Mouse (Mus musculus): ENCODE measurements at regions not wholly inside any gene's neighbourhood (a gene's known extent, or its start where the extent isn't known, plus 50 kb on each side); places are given as distances from the start of the nearest gene placed in this dataset.

DNA sequence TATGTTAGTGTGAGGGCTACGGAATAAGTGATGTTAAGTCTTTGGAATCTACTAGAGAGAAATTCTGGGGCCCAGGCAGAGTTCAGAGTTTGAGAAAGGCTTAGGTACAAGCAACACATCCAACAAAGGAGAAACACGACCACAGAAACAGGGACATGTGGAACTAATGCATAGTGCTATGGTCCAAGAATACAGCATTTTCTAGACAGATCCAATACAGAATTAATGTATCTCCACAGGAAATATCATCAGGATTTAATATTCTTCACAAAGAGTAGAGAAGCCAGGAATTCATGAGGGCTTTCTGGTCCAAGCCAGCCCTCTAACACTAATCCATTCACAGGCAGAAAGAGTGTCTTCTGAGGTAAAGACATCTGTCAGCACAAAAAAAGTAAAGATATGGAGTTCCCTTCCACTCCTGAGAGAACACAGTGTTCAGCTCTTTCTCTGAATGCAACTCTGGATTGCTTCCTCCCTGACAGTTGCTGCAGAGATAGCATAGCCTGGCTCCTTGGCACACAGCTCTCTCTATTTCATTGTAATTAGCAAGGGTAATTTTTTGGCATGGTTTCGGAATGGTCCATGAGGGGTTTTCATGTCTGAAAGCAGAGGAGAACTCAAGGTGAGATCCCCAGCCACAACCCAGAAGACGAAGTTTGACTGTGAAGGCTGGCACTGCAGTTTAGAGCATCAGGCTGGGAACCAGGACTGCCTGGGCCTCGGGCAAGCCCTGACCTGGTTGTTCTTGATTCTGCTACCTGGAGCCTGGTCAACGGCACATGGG is 161.1 kb upstream of the Mki67 start:
- ATAC-seq (replicated peaks; ENCODE audit: poor library complexity, severe bottlenecking) = no peak

DNA sequence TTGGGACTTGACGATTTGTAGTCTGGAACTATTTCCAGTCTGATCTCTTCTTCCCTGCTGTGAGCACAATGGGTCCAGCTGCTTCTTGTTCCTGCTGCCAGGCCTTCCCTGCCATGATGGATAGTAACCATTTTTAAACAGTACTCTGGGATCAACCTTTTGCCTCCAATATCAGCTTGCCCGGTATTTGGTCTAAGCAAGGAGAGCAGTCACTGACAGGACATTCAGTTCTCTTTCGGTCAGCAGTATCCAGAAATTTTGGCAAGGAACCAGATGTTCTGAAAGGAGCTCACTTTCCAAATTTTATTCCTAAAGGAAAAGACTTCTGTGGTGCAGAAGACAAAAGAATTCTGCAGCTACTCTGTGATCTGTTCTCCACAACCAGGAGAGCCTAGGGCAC is 162.6 kb upstream of the Mki67 start:
- no peak for ATAC-seq (replicated peaks; ENCODE audit: poor library complexity, severe bottlenecking)

DNA sequence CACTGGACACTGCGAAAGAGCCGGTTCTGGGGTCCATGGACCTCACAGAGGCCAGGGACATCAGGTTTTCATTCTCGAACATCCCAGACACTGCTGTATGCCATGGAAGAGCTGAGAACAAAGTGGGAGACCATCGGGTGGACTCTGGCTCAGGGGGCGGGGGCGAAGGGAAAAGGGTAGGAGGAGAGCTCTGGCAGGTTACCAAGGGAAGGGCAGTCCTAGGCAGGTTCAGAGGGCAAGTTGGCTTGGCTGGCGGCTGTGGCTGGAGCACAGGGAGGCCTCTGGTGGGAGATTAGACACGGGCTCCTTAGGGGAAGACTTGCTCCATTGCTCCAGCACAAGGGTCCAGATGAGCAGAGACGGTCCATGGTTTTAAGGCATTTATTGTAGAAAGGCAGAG is 164.3 kb upstream of the Mki67 start:
- no peak for ATAC-seq (replicated peaks; ENCODE audit: poor library complexity, severe bottlenecking)

DNA sequence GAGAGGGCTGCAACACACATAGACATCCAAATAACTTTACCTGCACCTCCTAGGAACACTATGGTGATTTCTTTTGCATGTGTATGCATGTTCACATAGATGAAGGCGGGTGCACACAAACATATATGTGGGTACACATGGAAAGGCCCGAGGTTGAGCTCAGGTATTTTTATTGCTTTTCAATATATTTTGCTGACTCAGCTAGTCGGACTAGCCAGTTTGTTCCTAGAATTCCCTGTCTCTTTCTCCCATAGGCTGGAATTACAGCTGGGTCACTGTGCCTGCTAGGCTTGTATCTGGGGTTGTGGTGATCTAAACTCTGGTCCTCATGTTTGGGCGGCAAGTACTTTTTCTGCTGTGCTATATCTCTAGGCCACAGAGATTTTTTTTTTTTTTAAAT is 166.1 kb upstream of the Mki67 start:
- ATAC-seq (replicated peaks; ENCODE audit: poor library complexity, severe bottlenecking) = no peak

DNA sequence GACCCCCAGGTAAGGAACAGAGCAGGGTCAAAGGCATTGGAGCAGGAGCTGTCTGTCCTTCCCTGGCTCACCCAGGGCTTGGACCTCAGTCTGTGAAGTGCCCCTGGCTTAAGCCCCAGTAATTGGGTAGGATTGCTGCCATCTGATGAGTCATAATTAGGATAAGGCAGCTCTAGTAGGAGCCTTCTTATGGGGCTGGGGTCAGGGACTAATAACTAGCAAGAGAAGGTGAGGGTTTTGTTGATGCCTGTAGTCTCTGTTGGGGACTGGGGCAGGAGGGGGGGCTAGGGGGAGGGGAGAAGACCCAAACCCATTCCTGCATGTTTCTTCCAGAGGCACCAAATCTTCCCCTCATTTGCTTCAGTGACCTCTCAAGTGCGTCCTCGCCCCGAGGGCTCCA is 172.4 kb upstream of the Mki67 start:
- no peak for ATAC-seq (replicated peaks; ENCODE audit: poor library complexity, severe bottlenecking)

DNA sequence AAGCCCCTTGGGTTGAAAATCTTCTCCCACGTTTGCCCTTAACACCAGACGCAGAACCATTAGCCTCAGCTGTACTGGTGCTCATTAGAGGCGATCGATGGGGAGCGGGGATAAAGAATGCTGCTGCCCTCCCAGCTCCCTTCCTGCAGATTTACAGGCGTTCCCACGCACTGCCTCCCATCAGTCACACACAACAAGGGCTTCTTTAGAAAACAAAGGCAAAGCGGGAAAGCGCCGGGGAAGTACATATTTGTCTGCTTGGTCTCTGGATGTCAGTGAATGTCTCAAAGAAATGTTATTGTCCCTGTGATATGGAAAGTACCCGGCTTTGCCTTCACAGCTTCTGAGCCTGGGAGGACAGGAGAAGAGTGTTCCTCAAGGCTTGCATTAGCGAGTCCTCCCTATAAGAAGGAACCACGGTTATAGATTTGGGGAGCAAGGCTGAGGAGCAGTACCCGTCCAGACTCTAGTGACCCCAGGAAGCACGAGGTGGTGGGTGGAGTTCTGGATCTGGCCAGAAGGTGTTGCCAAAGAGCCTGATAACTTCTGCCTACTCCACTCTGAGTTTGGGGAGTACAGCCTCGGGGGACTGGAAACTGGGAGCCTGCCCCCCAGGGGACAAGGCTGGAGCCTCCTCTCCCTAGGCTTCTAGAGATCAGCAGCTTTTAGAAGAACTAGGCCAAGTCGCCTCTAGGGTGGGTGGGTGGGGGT is 173.0 kb upstream of the Mki67 start:
- peak; percentile 77 for ATAC-seq (replicated peaks; ENCODE audit: poor library complexity, severe bottlenecking)

DNA sequence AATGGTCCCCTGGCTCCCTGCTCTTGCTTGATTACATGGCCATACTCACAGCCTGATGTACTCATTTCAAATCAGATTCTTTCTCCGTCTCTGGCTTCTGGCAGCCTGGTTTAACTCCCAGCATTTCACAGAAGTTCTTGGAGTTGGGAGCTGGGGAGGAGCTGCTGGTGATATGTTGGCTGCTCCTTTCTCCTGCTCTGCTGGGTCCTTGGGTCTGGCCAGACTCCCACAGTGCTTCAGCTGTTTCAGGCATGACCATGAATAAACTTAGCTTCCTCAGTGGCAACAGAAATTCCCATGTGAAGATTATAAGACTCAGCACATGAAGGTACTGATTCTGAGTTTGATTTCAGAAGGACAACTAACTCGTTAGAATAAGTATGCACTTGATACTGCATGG is 182.7 kb upstream of the Mki67 start:
- no peak for ATAC-seq (replicated peaks; ENCODE audit: poor library complexity, severe bottlenecking)

DNA sequence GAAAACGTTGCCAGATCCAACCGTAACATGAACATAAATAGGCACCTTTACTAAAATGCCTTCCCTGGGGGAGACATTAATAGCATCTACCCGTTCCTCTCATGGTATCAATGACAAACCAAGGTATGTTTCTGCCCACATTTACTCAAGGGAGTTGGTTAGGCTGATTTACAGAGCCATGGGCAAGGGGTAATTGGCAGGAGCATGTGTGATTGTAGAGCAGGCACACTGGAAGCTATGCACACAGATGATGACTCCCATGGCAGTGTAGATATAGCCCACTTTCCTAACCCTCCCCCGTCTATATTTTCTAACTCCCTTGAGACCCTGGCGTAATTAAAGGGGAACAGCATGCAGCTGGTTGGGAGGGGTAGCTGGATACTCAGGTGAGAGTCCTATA is 183.6 kb upstream of the Mki67 start:
- ATAC-seq (replicated peaks; ENCODE audit: poor library complexity, severe bottlenecking) = no peak

DNA sequence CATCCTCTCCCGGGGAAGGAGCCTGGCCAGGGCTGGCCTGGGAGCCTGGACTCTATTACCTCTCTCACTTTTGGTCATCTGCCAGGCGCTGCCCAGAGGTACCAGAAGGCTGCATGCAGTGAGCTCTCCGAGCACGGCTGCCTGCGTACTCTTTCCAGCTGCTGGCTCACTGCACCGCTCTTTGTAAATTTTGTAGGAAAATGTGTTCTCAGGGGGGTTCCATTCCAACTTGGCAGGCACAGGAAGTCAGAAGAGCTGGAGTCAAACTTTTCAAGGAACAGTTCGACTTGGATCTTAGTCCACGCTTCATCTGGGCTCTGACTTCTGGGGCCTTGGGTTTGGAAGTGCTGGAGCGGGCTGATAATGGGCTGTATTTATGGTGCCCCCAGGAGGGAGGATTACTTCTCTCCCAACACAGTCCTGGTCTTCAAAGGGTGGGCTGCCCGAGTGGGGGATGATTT is 184.7 kb upstream of the Mki67 start:
- no peak for ATAC-seq (replicated peaks; ENCODE audit: poor library complexity, severe bottlenecking)

DNA sequence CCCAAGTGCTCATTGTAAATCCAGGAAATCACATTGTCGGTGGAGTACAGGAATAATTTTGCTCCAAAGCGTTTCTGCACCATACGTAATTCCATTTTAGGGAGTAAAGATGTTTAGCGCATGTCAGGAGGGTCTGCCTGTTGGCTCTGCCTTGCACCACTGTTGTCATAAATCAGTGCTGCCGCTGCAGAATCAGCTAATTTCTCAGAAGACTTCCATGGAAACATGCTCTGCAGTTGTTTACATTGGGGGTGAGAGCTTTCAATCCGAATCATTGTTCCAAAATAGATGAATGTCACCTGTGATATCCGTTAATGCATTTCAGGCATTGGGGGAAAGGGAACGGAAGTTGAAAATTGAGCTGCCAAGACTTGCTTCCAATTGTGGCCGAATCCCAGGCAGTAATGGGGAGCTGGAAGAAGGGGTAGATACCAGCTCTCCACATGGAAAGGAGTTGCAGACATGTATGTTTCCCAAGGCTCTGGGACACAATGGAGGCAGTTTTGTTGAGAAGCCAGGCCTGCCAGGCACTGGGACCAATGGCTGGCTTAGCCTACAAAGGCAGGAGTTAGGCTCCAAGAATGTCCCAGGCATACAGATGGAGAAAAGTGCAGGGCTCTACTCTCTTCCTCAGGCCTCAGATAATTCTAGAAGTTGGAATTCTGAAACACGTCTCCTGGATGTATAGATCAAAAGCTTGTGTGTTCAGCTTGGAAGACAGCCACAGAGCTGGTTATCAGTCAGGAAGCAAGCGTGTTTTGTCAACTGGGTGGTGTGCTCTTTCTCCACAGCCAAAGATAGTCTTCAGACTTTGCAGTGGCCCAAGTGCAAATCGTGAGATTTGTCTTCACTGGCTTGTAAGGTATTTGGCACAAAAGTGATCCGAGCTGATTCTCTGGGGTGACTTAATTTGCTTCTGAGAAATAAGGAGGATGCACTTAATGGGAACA is 186.2 kb upstream of the Mki67 start:
- no peak for ATAC-seq (replicated peaks; ENCODE audit: poor library complexity, severe bottlenecking)

DNA sequence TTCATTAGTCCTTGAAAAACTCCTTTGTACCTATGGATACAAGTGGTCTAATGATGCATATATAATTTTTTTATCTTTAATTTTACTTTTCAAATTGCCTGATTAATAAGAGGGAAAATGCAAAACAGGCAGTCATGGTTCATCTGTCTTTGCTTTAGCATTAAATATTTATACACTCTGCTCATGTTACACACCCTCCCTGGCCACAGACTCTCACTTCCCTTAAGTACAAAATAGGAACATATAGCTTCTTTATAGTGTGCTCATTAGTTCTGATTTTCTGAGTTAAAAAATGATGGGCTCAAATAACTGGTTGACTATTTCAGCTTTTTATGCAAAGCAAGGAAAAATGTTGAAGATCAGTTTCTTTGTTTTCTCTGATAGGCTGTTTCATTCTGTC is 195.2 kb upstream of the Mki67 start:
- peak; percentile 57 for ATAC-seq (replicated peaks; ENCODE audit: poor library complexity, severe bottlenecking)

DNA sequence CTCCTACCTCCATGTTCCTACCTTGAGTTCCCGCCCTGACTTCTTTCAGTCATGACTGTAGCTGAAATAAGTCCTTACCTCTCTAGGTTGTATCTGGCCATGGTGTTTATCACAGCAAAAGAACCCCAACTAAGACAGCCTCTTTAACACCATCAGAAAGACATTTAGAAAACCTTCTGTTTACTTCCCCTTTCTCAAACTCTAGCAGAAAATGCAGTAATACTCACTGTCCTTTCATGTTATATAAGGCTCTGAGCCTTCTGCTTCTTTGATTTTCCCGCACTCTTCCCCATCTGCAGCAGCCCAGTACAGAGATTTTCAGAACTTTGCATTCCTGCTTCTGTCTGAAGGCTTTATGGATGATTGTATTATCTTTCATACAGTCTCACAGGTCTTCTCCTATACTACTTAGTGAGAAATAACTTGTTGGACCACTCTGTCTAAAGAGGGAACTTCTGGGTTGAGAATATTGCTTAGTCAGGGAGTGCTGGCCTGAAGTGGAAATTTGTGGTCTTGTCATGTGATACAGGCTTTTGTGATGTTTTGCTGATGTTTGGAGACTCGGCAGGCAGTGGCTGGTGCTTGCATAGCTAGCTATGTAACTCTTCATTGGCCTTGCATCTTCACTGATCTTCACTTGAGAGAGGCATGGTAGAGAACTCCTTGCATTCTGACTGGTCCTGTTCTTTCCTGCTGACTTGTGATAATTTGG is 197.9 kb upstream of the Mki67 start:
- peak; percentile 90 for ATAC-seq (replicated peaks; ENCODE audit: poor library complexity, severe bottlenecking)

DNA sequence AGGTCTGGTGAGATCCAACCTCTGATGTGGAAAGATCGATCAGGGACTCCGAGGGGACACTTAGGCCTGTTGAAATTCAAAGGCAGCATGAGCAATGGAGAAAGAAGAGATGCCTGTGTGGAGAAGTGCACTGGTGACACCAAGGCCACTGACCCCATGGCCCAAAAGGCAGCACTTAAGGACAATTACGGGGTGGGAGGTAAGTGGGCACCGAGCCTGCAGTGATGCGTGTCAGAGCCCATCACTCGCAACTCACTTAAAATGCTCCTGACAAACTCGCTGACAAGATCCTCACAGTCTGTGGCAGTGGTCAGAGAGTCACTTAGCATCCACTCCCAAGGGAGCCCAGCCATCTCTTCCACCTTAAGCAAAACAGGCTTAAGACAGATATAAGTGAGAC is 207.7 kb upstream of the Mki67 start:
- no peak for ATAC-seq (replicated peaks; ENCODE audit: poor library complexity, severe bottlenecking)

DNA sequence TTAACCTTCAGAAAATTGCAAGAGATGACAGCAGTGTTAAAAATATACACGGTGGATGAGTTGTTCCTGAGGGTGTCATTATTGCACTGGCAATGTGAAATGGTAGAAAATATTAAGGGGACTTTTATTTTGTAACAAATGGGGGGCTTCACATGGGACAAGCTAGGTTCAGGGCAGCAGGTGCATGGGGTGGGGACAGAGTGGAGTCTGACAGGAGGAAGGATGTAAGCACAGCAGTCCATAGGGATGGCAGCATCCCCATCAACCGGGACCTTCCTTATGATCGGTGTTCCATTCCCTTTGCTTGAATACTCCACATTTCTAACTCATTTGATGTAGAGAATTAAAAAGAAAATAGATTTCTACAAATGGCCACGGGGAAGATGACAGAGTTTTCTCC is 208.5 kb upstream of the Mki67 start:
- no peak for ATAC-seq (replicated peaks; ENCODE audit: poor library complexity, severe bottlenecking)

DNA sequence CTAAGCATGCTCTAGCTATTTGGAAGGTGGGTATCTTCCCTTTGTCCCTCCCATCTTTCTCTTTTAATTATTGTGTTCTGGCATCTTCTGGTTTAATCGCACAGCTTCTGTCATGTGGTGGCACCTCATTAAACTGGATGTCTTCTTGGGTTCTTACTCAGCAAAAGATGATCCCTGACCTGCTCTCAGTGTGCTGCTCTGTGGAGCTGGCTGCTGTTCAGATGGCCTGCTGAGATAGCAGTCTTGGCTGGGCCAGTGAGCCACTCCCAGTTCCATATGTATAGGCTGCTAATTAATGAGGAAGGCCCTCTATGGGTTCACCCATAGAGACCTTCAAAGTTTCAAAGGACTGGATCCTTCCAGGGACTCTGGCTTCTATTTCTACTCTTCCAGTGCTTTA is 213.9 kb upstream of the Mki67 start:
- ATAC-seq (replicated peaks; ENCODE audit: poor library complexity, severe bottlenecking) = no peak

DNA sequence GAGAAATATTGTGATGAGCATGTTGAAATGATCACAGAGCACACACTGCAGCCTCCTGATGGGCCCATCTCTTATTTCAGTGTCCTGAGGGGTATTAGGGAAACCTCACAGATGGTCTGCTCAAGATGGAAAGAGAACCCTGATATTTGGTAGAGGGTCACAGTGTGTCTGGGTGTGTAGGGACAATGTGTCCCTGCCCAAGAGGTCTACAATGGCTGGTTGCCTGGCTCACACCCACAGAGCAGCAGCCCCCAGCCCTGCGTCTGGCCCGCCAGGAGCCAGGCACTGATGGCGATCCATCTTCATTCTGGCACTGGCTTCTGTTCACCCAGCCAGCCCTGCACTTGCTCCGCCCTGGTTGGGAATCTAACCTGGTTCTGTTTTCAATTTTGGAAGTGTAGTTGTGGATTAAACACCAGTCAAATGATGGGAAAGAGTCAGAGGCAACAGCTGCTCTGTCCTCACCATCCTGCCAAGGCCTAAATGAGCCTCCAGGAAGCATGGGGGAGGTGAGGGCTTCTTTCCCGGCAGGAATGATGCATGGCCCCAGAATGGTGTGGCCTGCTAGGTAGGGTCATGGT is 216.5 kb upstream of the Mki67 start:
- no peak for ATAC-seq (replicated peaks; ENCODE audit: poor library complexity, severe bottlenecking)

DNA sequence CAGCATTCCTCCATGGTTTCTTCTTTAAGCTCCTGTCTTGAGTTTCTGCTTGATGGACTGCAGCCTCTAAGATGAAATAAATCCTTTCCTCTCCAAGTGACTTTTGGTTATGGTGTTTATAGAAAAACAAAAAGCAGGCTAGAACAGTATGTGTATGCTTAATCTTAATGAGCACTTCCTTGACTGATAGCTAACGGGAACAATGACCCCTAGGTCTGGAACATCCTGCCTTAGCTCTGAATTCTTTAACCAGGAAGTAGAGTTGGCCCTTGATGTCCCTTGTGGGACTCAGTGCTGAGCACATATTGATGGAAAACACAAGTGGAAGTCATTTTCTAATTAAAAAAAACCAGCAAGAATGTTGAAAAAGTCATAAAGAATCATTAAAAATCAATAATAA is 219.0 kb upstream of the Mki67 start:
- ATAC-seq (replicated peaks; ENCODE audit: poor library complexity, severe bottlenecking) = no peak

DNA sequence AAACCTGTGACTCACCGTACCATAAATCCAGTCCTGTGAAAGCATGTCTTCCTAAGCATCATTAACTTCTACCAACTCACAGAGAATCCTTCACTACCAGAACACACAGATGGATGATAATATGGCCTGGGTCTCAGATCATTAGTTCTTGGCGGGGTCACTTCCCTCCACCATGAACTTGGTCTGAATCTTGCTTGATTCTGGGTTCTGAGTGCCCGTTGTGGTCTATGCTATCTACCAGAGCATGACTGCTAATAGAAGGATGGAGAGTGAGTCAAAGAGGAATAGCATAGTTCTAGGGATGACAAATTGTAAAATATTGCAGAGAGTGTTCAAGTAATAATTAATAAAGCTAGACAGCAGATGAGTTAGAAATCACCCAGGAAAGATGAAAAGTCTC is 221.3 kb upstream of the Mki67 start:
- ATAC-seq (replicated peaks; ENCODE audit: poor library complexity, severe bottlenecking) = no peak

DNA sequence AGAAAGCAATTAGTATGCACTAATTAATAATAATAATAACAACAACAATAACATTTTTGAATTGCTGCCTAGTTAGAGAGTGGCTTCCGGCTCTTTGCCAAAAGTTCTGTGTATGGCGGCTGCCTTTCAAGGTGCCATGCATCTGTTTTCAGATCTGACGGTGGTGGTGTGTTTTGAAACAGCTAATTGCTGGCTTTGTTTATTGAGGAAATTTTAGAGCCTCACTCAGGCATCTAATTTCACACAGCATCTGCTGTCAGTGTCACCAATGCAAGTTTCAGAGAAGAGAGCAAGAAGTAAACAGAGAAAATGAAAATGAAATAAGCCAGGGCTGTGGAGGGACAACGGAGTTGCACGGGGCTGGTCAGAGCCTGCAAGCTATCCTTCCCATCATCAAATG is 223.2 kb upstream of the Mki67 start:
- no peak for ATAC-seq (replicated peaks; ENCODE audit: poor library complexity, severe bottlenecking)

DNA sequence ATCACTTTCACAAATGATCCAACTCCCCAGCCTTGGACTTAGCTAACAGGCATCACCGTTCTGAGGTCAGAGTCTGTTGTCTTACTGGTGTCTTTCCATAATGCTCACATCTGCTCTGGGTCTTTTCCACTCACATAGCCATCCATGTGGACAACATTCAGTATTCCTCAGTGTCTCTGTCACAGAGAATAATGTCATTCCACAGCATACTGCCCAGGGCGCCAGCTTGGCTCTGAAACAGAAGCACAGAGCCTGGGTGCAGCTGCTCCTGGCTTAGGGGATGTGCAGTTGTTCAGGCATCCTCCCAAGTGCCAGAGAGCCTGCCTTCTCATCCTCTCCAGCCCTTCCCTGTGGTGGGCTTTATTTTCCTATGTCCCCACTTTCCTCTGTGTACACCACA is 226.7 kb upstream of the Mki67 start:
- ATAC-seq (replicated peaks; ENCODE audit: poor library complexity, severe bottlenecking) = no peak

Data from granulocyte monocyte progenitor cell, adult 5-6 weeks (primary cell).